Mouse (Mus musculus): Measurements from ENCODE around the gene Mxd1.

DNA sequence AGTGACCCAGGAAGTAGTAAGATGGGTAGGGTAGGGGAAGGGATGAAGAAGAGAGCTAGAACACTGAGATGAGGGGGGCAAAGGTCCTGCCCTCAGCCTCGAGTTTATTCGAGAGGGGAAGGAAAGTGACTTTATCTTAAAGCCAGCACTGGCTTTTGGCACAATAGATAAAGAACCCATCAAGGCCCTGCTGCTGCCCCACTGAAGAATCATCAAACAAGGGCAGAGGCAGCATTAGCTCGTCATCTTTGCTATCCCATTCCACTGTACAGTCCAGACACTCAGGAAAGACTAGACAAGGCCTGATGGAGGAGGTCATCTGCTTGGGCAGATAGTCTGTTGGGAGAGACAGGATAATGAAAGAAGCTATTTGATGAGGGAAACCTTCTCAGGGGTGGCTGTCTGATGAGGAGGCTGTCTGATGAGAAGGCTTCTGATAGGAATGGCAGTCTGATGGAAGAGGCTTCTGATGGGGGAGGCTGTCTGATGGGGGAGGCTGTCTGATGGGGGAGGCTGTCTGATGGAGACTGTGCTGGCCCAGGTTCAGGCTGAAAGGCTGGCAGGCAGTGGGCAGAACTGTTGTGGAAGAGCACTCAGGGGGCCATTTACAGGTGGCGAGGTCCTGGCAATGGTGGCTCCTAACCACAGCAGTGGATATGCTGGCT, 31.7 kb downstream of the Mxd1 start:
- TF ChIP-seq POLR2A (IDR thresholded peaks at IDR 0.05; ENCODE audit: low read depth, low read length) = no peak
- TF ChIP-seq CTCF (conservative IDR thresholded peaks at IDR 0.05; ENCODE audit: insufficient read depth, insufficient read length, low read depth, low read length) = no peak
